Mouse (Mus musculus) bone marrow, adult 2 months (tissue): ENCODE measurements around the gene Ppp4r4.

Experiments used
- CTCF ChIP-seq: fragments of 200-500 bp; IDR thresholded peaks from 2 replicates; pipeline ENCODE4 v1.5.1; 2011; ENCODE audit warnings: low read length, control low read depth; ENCODE audit not compliant: control insufficient read depth, insufficient read depth
- POLR2A ChIP-seq: fragments of 200-500 bp; IDR thresholded peaks from 2 replicates; pipeline ENCODE4 v1.6.1; 2011; ENCODE audit warnings: low read depth, mild to moderate bottlenecking, control low read depth, low read length, borderline replicate concordance; ENCODE audit not compliant: control insufficient read depth

GRCm38 (mm10) chr12:103615141-103615540, 83.1 kb downstream of the Ppp4r4 start:
- no peak for TF ChIP-seq CTCF
- TF ChIP-seq POLR2A = no peak
